Mouse (Mus musculus): ENCODE data around the gene Atp6v1b1. TPM values are rescaled to one million over a fixed set of nuclear protein-coding genes. Genes with fewer than 3 reads are reported as not detected.

The Atp6v1b1 gene
- polyA plus RNA-seq (2015; fragmentation: Nextera tagmentation; extraction: Ambion mirVana), result 7.0 and 8.1 TPM in 2 replicates

DNA sequence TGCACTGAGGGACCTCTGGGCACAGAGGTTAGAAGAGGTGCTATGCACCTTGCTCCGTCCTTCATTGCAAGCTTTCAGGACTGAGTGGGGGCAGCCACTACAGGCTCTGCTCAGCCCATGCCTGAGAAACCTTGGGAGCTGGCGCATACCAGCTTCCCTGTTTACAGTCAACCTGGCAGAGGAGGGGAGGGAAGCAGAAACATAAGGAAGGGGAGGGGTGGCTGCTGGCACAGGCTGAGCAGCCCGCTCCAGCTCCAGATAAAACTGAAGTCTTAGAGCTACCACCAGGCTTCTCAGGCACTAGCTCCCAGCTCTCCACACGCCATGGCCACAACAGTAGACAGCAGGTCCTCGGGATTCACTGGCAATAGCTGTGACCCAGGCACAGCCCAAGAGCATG is at the start of gene Atp6v1b1:
Atp6v1b1 (plus strand) TSS at position 230 of the 400 bp plus-strand sequence.
- H3K36me3 ChIP-seq, result no peaks in the 10 kb centered on the region
- peaks cover 27% of the 10 kb centered on the region for H3K27me3 ChIP-seq
- 59% methylated on average over 5 of the region's 5 CpGs for WGBS
- peak within 1 kb of the TSS; percentile 3; the same call in 1 of the 2 replicates for H3K27ac ChIP-seq
- no peaks in the 10 kb centered on the region for H3K9me3 ChIP-seq (replicated peaks)
- H3K4me3 ChIP-seq (replicated peaks), result no peak within 1 kb of the TSS
- H3K4me2 ChIP-seq, result no peak within 1 kb of the TSS
- ATAC-seq (replicated peaks; ENCODE audit: low FRiP score), result 0 out of 2 replicates have a peak, but pooled peaks have one; percentile 26
- H3K4me1 ChIP-seq, result 0 out of 2 replicates have a peak, but pooled peaks cover 3% of the 10 kb centered on the region
- no peak within 1 kb of the TSS for H3K9ac ChIP-seq

DNA sequence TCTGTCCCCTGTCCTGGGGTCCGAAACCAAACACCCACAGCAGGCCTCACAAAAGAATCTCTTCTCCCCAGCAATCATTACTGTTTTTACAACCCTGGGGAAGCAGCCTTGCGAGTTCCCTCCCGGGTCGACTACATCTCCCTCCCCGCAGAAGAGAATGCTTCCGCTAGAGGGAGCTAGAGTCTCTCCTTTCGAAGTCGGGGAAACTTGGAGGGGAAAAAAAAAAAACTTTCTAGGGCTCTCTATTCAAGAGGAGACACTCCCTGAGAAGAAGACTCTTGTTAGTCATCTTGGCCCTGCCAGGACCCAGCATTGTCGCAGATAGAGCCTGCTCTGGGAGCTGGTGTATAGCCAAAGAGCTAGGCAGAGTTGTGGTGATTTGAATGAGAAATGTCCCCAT is 49.0 kb upstream of the Atp6v1b1 start:
- H3K4me1 ChIP-seq, result peaks cover 4% of the 10 kb centered on the region; the same call in 1 of the 2 replicates
- no peak overlapping the region for H3K4me3 ChIP-seq (replicated peaks)
- no peak overlapping the region for H3K9ac ChIP-seq
- peaks cover 95% of the 10 kb centered on the region for H3K27me3 ChIP-seq
- H3K27ac ChIP-seq, result no peak overlapping the region
- 1% methylated on average over 9 of the region's 9 CpGs for WGBS
- no peaks in the 10 kb centered on the region for H3K36me3 ChIP-seq
- no peak overlapping the region for H3K4me2 ChIP-seq
- no peaks in the 10 kb centered on the region for H3K9me3 ChIP-seq (replicated peaks)
- no peak for ATAC-seq (replicated peaks; ENCODE audit: low FRiP score)

DNA sequence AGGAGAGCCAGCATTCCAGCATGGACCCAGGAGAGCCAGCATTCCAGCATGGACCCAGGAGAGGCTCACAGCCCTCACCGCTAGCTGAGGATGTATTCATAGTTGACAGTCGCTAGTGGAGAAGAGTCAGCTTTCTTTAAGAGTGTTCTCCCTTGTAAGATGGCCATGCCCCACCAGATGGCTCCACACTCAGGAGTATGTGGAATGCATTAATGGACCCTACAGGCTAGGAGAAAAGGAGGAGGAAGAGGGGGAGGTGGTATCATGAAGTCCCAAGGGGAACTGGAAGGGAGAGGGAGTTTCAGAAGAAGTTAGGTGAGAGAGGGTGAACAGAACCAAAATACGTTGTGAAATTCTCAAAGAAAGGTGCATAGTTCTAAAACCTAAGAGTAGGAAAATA is 47.1 kb upstream of the Atp6v1b1 start:
- Histone ChIP-seq H3K27me3 (peaks cover 99% of the 10 kb centered on the region), H3K9me3 (replicated peaks) (no peaks in the 10 kb centered on the region), H3K4me1 (peaks cover 4% of the 10 kb centered on the region; the same call in 1 of the 2 replicates), H3K9ac (no peak overlapping the region), H3K4me2 (no peak overlapping the region), H3K27ac (no peak overlapping the region), H3K4me3 (replicated peaks) (no peak overlapping the region), H3K36me3 (no peaks in the 10 kb centered on the region)
- WGBS, result 4% methylated on average over 3 of the region's 3 CpGs
- ATAC-seq (replicated peaks; ENCODE audit: low FRiP score), result no peak

DNA sequence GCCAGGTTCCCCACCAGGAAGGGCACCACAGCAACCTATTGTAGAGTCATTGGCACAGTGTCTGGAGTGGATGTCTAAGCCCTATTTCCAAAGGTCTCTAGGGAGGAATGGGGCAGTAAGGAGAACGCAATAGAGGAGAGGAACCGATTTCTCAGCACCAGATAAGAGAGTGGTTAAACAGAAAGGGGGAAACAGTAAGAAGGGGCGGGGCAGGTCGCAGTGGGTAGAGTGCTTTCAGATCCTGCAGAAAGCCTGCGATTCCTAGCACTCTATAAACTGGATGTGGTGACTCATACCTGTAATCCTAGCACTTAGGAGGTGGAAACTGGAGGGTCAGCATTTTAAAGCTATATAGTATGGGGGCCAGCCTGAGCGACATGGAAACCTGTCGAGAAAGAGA is 46.1 kb upstream of the Atp6v1b1 start:
- peaks cover 98% of the 10 kb centered on the region for H3K27me3 ChIP-seq
- under 1% methylated on average over 7 of the region's 7 CpGs for WGBS
- ATAC-seq (replicated peaks; ENCODE audit: low FRiP score), result no peak
- no peaks in the 10 kb centered on the region for H3K9me3 ChIP-seq (replicated peaks)
- H3K27ac ChIP-seq, result no peak overlapping the region
- no peak overlapping the region for H3K4me3 ChIP-seq (replicated peaks)
- peaks cover 4% of the 10 kb centered on the region; the same call in 1 of the 2 replicates for H3K4me1 ChIP-seq
- H3K36me3 ChIP-seq, result no peaks in the 10 kb centered on the region
- no peak overlapping the region for H3K9ac ChIP-seq
- H3K4me2 ChIP-seq, result no peak overlapping the region

DNA sequence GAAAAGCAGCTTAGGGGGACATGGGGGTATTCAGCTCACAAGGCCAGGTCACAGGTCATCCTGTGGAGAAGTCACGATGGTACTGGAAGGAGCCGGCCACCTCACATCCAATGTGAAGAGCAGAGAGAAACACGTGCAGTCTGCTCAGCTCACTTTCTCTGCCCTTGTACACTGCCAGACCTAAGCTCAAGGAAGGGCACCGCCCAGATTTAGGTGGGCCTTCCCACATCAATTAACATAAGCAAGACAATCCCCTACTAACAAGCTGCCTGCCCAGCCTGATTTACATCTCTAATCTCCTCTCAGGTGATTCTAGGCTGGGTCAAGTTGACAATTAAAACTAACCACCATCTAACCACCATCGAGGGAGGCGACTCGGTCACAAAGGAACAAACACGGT is 44.9 kb upstream of the Atp6v1b1 start:
- Histone ChIP-seq H3K27me3 (peaks cover 96% of the 10 kb centered on the region), H3K9me3 (replicated peaks) (no peaks in the 10 kb centered on the region), H3K4me2 (no peak overlapping the region), H3K36me3 (no peaks in the 10 kb centered on the region), H3K27ac (no peak overlapping the region), H3K9ac (no peak overlapping the region), H3K4me1 (peaks cover 13% of the 10 kb centered on the region), H3K4me3 (replicated peaks) (no peak overlapping the region)
- no peak for ATAC-seq (replicated peaks; ENCODE audit: low FRiP score)
- 2% methylated on average over 8 of the region's 8 CpGs for WGBS

DNA sequence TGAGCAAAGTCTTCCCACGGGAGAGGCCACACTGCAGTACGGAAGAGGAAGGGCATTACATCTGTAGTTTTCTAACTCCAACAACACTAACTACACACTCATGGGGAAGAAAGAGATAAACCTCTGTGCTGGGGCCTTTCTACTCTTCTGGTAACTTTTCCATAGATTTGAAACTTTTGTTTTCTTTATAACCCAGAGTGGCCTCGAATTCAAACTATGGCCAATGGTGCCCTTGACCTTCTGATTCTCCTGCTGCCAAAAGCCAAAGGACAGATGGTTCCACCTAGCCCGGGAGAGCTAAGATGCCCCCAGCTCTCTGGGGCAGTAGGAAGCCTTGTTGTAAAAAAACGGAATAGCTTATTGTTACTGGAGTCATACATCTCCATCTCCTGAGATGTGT is 42.8 kb upstream of the Atp6v1b1 start:
- H3K4me3 ChIP-seq (replicated peaks), result no peak overlapping the region
- no peak overlapping the region for H3K27ac ChIP-seq
- peaks cover 9% of the 10 kb centered on the region for H3K4me1 ChIP-seq
- H3K27me3 ChIP-seq, result peaks cover 96% of the 10 kb centered on the region
- ATAC-seq (replicated peaks; ENCODE audit: low FRiP score), result no peak
- H3K36me3 ChIP-seq, result no peaks in the 10 kb centered on the region
- no peak overlapping the region for H3K4me2 ChIP-seq
- no peak overlapping the region for H3K9ac ChIP-seq
- WGBS, result 1% methylated on average over 5 of the region's 5 CpGs
- H3K9me3 ChIP-seq (replicated peaks), result no peaks in the 10 kb centered on the region

DNA sequence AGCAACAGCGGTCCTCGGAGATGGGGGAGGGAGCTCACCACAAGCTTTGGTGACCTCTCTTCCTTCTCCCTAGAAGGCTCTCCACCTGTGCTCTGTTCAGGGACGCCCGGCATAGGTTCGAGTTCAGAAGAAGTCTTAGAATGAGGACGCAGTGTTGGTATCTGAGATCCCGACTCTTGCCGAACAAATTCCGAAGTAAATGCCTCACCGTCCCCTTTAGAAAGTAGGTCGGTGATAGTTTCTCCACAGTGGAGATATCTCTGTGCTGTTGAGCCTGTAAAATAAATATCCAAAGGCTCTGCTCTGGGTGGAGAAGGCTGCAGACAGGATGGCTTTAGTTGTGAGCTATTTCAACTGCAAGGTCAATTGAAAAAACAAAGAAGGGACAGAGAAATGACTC is 41.8 kb upstream of the Atp6v1b1 start:
- H3K27ac ChIP-seq, result no peak overlapping the region
- H3K36me3 ChIP-seq, result no peaks in the 10 kb centered on the region
- H3K27me3 ChIP-seq, result peaks cover 96% of the 10 kb centered on the region
- no peak overlapping the region for H3K4me3 ChIP-seq (replicated peaks)
- H3K4me2 ChIP-seq, result no peak overlapping the region
- ATAC-seq (replicated peaks; ENCODE audit: low FRiP score), result no peak
- H3K9me3 ChIP-seq (replicated peaks), result no peaks in the 10 kb centered on the region
- no peak overlapping the region for H3K9ac ChIP-seq
- under 1% methylated on average over 11 of the region's 11 CpGs for WGBS
- peaks cover 9% of the 10 kb centered on the region for H3K4me1 ChIP-seq

DNA sequence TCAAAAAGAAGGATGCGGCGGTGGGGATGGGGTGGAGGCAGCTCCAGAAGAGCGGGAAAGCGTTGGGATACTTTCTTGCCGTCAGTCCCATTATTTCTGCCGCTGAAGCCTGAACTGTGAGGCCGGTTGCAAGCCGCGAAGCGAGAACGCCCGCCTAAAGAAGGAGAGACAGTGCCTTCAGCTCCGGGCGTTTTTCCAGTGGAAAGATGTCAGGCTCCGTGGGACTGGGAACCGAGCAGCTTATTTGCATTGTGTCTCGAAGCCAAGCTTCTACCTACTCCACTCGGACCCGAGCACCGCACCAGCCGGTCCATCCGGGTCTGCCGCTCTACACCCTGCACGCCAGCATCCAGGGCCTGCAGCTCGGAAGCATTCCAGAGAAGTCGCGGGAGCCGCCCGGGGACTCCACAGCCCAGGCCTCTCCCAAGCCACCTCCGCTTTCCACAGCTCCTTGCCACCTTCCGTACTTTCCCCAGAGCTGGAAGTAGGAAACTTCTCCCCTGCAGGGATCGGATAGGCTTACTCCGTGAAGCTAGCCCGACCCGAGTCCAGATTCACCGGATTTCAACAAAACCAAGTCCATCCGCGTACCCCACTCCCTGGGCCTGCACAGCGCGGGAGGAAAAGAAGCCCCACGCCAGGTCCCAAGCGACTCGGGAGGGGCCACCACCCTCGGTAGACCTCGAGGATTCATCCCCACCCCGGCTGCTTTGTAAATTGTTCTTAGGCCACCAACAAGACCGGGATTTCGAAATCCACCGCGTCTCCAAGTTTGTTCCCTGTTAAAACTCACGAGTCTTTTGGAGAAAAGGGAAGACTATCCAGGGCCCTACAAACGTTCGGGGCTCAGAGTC is 40.4 kb upstream of the Atp6v1b1 start:
- Histone ChIP-seq H3K36me3 (no peaks in the 10 kb centered on the region), H3K27ac (no peak overlapping the region), H3K27me3 (peaks cover 96% of the 10 kb centered on the region), H3K4me1 (peaks cover 9% of the 10 kb centered on the region), H3K9me3 (replicated peaks) (no peaks in the 10 kb centered on the region), H3K4me3 (replicated peaks) (peak overlapping the region; percentile 1; the same call in 1 of the 2 replicates), H3K9ac (no peak overlapping the region), H3K4me2 (peak overlapping the region; percentile 9; the same call in 1 of the 2 replicates)
- ATAC-seq (replicated peaks; ENCODE audit: low FRiP score), result peak; percentile 74
- 1% methylated on average over 53 of the region's 53 CpGs for WGBS

DNA sequence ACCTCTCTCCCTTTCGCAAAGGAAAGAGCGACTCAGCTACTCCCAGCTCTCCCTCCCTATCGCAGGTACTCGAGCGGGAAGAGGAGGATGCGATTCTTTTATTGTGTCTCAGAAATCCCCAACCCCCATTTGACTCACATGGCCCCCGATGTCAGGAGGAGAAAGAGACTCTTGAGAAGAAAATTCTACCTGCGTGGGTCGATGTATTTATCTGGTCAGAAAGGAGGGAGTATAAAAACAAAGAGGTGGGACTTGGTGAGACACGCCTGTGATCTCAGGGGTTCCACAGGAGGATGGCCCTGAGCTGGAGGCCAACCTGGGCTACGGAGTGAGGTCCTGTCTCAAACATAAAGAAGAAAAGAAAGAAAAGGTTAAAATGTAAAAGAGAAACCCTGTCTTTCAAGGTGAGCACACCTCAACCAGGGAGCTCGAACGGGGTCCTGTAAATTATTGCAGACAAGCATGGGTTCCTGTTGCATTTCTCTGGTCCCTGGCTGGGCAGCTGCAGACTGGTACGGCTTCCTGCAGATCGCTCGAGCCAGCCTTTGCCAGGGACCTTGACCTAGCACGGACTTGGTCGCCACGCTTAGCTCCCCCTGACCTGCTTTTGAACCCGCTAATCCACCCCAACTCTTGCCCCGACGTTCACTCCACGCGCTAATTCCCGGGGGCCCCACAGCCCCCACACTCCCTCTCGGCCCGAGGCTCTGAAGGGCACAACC is 39.6 kb upstream of the Atp6v1b1 start:
- under 1% methylated on average over 27 of the region's 27 CpGs for WGBS
- H3K27me3 ChIP-seq, result peaks cover 96% of the 10 kb centered on the region
- H3K4me3 ChIP-seq (replicated peaks), result no peak overlapping the region
- no peaks in the 10 kb centered on the region for H3K9me3 ChIP-seq (replicated peaks)
- H3K27ac ChIP-seq, result no peak overlapping the region
- no peak overlapping the region for H3K9ac ChIP-seq
- H3K4me2 ChIP-seq, result no peak overlapping the region
- H3K36me3 ChIP-seq, result no peaks in the 10 kb centered on the region
- ATAC-seq (replicated peaks; ENCODE audit: low FRiP score), result no peak
- H3K4me1 ChIP-seq, result peaks cover 9% of the 10 kb centered on the region

DNA sequence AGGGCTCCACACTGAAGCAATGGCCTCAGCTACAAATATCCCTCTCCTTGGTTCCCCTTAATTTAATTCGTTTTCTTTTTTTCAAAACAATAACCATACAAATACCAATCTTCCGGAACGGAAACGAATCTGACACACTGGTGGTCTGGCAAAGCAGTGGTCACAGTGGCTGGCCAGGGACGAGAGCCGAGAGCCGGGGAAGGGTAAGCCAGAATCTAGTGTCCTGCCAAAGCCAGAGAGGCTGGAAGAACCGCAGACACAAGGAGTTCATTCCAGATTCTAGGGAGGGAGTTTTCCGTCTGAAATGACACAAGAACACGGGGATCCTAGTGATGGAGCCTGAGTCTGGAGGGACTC is 39.1 kb upstream of the Atp6v1b1 start:
- Histone ChIP-seq H3K9ac (no peak overlapping the region), H3K9me3 (replicated peaks) (no peaks in the 10 kb centered on the region), H3K4me2 (no peak overlapping the region), H3K27ac (no peak overlapping the region), H3K4me3 (replicated peaks) (no peak overlapping the region), H3K36me3 (no peaks in the 10 kb centered on the region), H3K4me1 (peaks cover 9% of the 10 kb centered on the region), H3K27me3 (peaks cover 96% of the 10 kb centered on the region)
- ATAC-seq (replicated peaks; ENCODE audit: low FRiP score), result no peak
- 2% methylated on average over 10 of the region's 10 CpGs for WGBS

DNA sequence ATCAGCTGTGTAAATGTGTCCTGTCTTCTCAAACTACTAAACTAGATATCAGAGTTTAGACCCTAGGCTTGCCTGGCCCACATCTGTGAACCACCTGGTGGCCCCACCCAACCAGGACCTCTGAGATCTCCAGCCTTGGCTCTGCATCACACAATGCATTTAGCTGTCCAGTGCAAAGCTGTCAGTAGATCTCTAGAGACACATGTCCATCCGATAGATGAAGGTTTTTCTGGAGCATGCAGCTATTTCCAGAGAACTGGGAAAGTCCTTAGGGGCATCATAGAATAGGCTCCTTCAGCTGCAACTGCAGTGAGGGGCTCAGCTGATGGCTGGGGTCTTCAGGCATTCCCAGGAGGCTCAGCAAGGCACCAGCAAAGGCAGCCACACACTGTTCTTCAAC is 38.5 kb upstream of the Atp6v1b1 start:
- H3K27ac ChIP-seq, result no peak overlapping the region
- no peak overlapping the region for H3K9ac ChIP-seq
- H3K9me3 ChIP-seq (replicated peaks), result no peaks in the 10 kb centered on the region
- peaks cover 9% of the 10 kb centered on the region for H3K4me1 ChIP-seq
- no peaks in the 10 kb centered on the region for H3K36me3 ChIP-seq
- H3K4me3 ChIP-seq (replicated peaks), result no peak overlapping the region
- WGBS, result 13% methylated on average over 1 of the region's 1 CpGs
- H3K4me2 ChIP-seq, result no peak overlapping the region
- no peak for ATAC-seq (replicated peaks; ENCODE audit: low FRiP score)
- peaks cover 96% of the 10 kb centered on the region for H3K27me3 ChIP-seq

DNA sequence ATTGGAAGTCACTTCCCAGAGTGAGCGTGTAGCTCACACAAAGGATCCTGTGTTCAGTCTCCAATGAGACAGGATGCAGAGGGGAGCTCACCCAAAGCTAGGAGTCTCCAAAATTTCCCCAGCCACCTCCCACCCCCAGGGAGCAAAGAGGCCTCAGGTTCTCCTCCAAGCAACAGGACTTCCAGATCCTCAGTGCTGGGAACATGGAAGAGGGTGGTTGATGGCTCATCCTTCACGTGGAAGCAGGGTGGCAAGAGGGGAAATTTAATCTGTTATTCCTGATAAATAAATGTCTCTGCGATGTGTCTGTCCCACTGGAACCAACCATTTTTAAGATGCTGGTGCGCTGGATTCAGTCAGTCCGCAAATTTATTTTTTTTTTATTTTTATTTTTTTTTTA is 38.1 kb upstream of the Atp6v1b1 start:
- Histone ChIP-seq H3K27me3 (peaks cover 96% of the 10 kb centered on the region), H3K4me2 (no peak overlapping the region), H3K4me1 (peaks cover 9% of the 10 kb centered on the region), H3K9ac (no peak overlapping the region), H3K27ac (no peak overlapping the region), H3K4me3 (replicated peaks) (no peak overlapping the region), H3K36me3 (no peaks in the 10 kb centered on the region), H3K9me3 (replicated peaks) (no peaks in the 10 kb centered on the region)
- WGBS, result 21% methylated on average over 5 of the region's 5 CpGs
- no peak for ATAC-seq (replicated peaks; ENCODE audit: low FRiP score)
